Comparison of ENCODE assay signal across 16 mouse cellular contexts in the genomic region with DNA sequence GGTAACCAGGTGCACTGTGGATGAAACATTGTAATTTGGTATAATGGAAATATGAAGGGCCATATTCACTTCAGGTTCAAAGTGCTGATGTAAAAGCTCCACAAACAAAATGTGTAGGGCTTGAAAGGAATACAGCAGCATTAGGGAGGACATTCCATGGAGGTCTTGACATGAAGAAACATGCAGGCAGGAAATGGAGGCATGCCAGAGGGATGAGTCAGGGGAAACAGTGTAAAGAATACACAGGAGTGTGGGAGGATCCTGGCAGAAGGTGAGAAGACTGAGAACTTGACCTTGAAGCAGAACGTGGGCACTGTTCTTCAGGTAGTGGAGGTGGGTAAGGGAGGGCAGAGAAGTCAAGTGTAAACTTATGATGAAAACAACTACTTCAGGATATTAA.
A peak's percentile ranks its signal among the peaks of the same experiment; 100 is the strongest.
DNase-seq lines count a peak whose midpoint lies in the region; ATAC-seq and TF ChIP-seq lines count a peak whose summit lies in the region.
"Had no signal": no experiment of that assay in that cellular context is flagged by ENCODE, and none has a peak within 500 bp of the region (broad histone marks: within the 10 kb centered on the region; RNA-seq: fewer than 3 reads in every experiment).

No protein-coding gene starts in this region.

- no peaks in the 10 kb centered on the region for H3K36me3 ChIP-seq in kidney, embryonic 16.5 days (ENCODE audit: insufficient read depth, low read length)
- H3K36me3 ChIP-seq in lung, postnatal 0 days (ENCODE audit: insufficient read depth, low read length), result no peaks in the 10 kb centered on the region
- H3K36me3 ChIP-seq in midbrain, embryonic 15.5 days (replicated peaks), result no peaks in the 10 kb centered on the region
- H3K36me3 ChIP-seq: hindbrain, embryonic 15.5 days; limb, embryonic 10.5 days; liver, embryonic 12.5 days had no signal

- ATAC-seq in kidney, embryonic 16.5 days (ENCODE audit: low FRiP score, low TSS enrichment), result peak; percentile 15; the same call in 1 of the 2 replicates
- peak; percentile 66 for ATAC-seq in Patski
- no peak for ATAC-seq in lung, postnatal 0 days
- ATAC-seq in midbrain, embryonic 15.5 days (replicated peaks), result no peak
- ATAC-seq: forebrain, embryonic 16.5 days; liver, embryonic 12.5 days had no signal

- H3K27me3 ChIP-seq in kidney, embryonic 16.5 days (ENCODE audit: insufficient read depth, low read length), result peaks cover 14% of the 10 kb centered on the region; the same call in 1 of the 2 replicates
- H3K27me3 ChIP-seq in Patski, result no peaks in the 10 kb centered on the region
- no peaks in the 10 kb centered on the region for H3K27me3 ChIP-seq in lung, postnatal 0 days (replicated peaks; ENCODE audit: insufficient read depth, low read length)
- peaks cover 11% of the 10 kb centered on the region; the same call in 1 of the 2 replicates for H3K27me3 ChIP-seq in midbrain, embryonic 15.5 days (replicated peaks)

- H3K27ac ChIP-seq in kidney, embryonic 16.5 days (ENCODE audit: low read length), result no peak overlapping the region
- H3K27ac ChIP-seq in lung, postnatal 0 days (ENCODE audit: low read length), result no peak overlapping the region
- H3K27ac ChIP-seq in midbrain, embryonic 15.5 days, result no peak overlapping the region
- H3K27ac ChIP-seq: hindbrain, embryonic 15.5 days; limb, embryonic 10.5 days; liver, embryonic 12.5 days had no signal

- peak; percentile 39; the same call in 1 of the 2 replicates for TF ChIP-seq EP300 in lung, postnatal 0 days (IDR thresholded peaks at IDR 0.05)

- H3K4me2 ChIP-seq in kidney, embryonic 16.5 days (replicated peaks; ENCODE audit: low read depth, low read length), result no peak overlapping the region
- no peak overlapping the region for H3K4me2 ChIP-seq in lung, postnatal 0 days (replicated peaks; ENCODE audit: low read depth, low read length)
- no peak overlapping the region for H3K4me2 ChIP-seq in midbrain, embryonic 15.5 days
- H3K4me2 ChIP-seq: hindbrain, embryonic 15.5 days; liver, embryonic 12.5 days had no signal

- no peaks in the 10 kb centered on the region for H3K9me3 ChIP-seq in kidney, embryonic 16.5 days (ENCODE audit: low read length)
- H3K9me3 ChIP-seq in lung, postnatal 0 days (ENCODE audit: low read length), result no peaks in the 10 kb centered on the region
- no peaks in the 10 kb centered on the region for H3K9me3 ChIP-seq in midbrain, embryonic 15.5 days
- H3K9me3 ChIP-seq: hindbrain, embryonic 15.5 days; limb, embryonic 10.5 days; liver, embryonic 12.5 days had no signal

- CTCF ChIA-PET in Patski (lab: Charles Lee), result interaction anchor here (1.3 to 3.7 kb wide), 2 partner anchors 8 to 115 kb away, joined by 3 to 18 read pairs; no protein-coding TSS in a partner anchor

- H3K4me1 ChIP-seq in kidney, embryonic 16.5 days (ENCODE audit: insufficient read depth, low read length), result 0 out of 2 replicates have a peak, but pooled peaks cover 7% of the 10 kb centered on the region
- no peaks in the 10 kb centered on the region for H3K4me1 ChIP-seq in lung, postnatal 0 days (ENCODE audit: insufficient read depth, low read depth, low read length)
- no peaks in the 10 kb centered on the region for H3K4me1 ChIP-seq in midbrain, embryonic 15.5 days
- H3K4me1 ChIP-seq: hindbrain, embryonic 15.5 days; limb, embryonic 10.5 days; liver, embryonic 12.5 days had no signal

- TF ChIP-seq CTCF in Patski (IDR thresholded peaks at IDR 0.05), result no peak
- no peak for TF ChIP-seq CTCF in lung, postnatal 0 days (IDR thresholded peaks at IDR 0.05)

- DNase-seq in kidney, adult 9 months, result no peak
- peak; percentile 65 for DNase-seq in 3T3-L1 (ENCODE audit: low read depth, low spot score)
- no peak for DNase-seq in Patski (ENCODE audit: low read depth, low spot score)
- peak; percentile 13 for DNase-seq in lung, postnatal 0 days (ENCODE audit: low spot score)
- DNase-seq in c-Kit-positive CD71-positive TER-119-positive erythroid progenitor cells, embryonic 14.5 days (ENCODE audit: low spot score), result no peak
- DNase-seq: cerebellum, adult 2 months; heart, postnatal 10 days; midbrain, embryonic 14.5 days; right cerebral cortex, postnatal 14 days had no signal

- in situ Hi-C loops in Patski (cut with MboI; ENCODE audit: low pct_unique_long_range_greater_than_20kb), result loop anchor here (5.0 kb wide), 1 partner anchor 114 kb away; no protein-coding TSS in a partner anchor

- H3K9ac ChIP-seq in kidney, embryonic 16.5 days (replicated peaks; ENCODE audit: low read length), result no peak overlapping the region
- H3K9ac ChIP-seq in lung, postnatal 0 days (replicated peaks; ENCODE audit: low read depth), result no peak overlapping the region
- H3K9ac ChIP-seq in midbrain, embryonic 15.5 days, result no peak overlapping the region
- H3K9ac ChIP-seq: hindbrain, embryonic 15.5 days; liver, embryonic 12.5 days had no signal

- no peak overlapping the region for H3K4me3 ChIP-seq in kidney, embryonic 16.5 days (ENCODE audit: low read length)
- H3K4me3 ChIP-seq in lung, postnatal 0 days (ENCODE audit: low read depth, low read length), result no peak overlapping the region
- H3K4me3 ChIP-seq in midbrain, embryonic 15.5 days, result no peak overlapping the region
- H3K4me3 ChIP-seq: erythroblast, embryonic 14.5 days; hindbrain, embryonic 15.5 days; limb, embryonic 10.5 days; liver, embryonic 12.5 days had no signal

- POLR2A ChIA-PET in Patski (lab: Charles Lee), result interaction anchor here (0.7 kb wide), 1 partner anchor 86 kb away, joined by 4 read pairs; no protein-coding TSS in a partner anchor

- 36% methylated on average over 1 of the region's 1 CpGs for WGBS in kidney, embryonic 16.5 days
- 24% methylated on average over 1 of the region's 1 CpGs for WGBS in lung, postnatal 0 days
- WGBS in midbrain, embryonic 15.5 days, result 78% methylated on average over 1 of the region's 1 CpGs

Comparison
In these comparisons a context has a peak if more than half of its experiments do, and no peak if none do; other contexts are left out.
1. ATAC-seq: peak in kidney, embryonic 16.5 days (single experiment) and Patski (single experiment); none in lung, postnatal 0 days (single experiment) and midbrain, embryonic 15.5 days (single experiment).
2. DNase-seq: peak in 3T3-L1 (single experiment) and lung, postnatal 0 days (single experiment); none in kidney, adult 9 months (single experiment), Patski (single experiment) and c-Kit-positive CD71-positive TER-119-positive erythroid progenitor cells, embryonic 14.5 days (single experiment).